Mouse (Mus musculus): ENCODE data around the gene Lrp8.

DNA sequence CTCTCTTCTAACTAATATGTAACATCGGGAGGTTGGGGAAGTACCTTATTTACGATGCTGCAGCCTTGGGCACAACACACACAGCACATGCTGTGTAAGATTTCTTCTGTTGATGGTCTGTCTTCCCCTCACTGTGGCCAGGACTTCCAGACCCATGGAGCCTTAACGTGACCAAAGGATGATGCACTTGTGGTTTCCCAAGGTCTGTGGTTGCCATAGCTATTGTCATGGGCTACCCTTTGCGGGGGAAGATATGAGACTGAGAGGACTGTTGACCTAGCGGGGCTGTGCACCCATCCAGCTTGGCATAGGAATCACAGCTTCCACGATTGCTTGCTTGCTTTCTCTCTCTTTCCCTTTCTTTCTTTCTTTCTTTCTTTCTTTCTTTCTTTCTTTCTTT is 1.3 kb upstream of the Lrp8 start:
- TF ChIP-seq CTCF (IDR thresholded peaks at IDR 0.05) (no peak), POLR2A (IDR thresholded peaks at IDR 0.05; ENCODE audit: insufficient read depth, low read depth, low read length) (no peak), EP300 (IDR thresholded peaks at IDR 0.05; ENCODE audit: insufficient read depth, low read depth, low read length) (no peak)
